Mouse (Mus musculus): ENCODE data around the gene Gast. TPM values are rescaled to one million over a fixed set of nuclear protein-coding genes. Genes with fewer than 3 reads are reported as not detected.
A peak's percentile ranks its signal among the peaks of the same experiment; 100 is the strongest.
"Not testable (repeated sequence)": the region's sequence is repeated elsewhere in the genome, so short reads cannot be mapped to it uniquely, and the experiment has no call there.

Gast gene
- polyA plus RNA-seq, 1 experiment from 2014 or later: not detected

DNA sequence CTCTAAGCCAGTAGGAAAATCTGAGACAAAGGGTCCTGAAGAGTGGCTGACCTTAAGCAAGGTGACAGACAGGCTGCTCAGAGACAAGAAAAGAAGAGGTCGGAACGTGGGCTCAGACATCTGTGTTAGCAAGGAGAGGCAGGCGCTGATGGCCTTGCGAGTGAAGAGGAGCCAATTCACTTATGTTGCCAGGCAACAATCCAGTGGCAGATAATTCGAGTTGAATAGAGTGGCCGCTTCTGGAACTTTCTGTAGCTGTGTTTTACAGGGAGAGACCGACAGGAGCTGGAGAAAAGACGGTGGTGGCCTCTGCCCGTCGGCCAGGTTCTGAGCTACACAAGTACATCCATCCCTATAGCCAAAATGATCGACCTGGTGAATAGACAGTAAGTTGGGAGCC is 6.9 kb upstream of the Gast start:
- H3K4me3 ChIP-seq (ENCODE audit: low read depth, low read length): no peak overlapping the region
- no peaks in the 10 kb centered on the region for H3K27me3 ChIP-seq (ENCODE audit: insufficient read depth, low read length)
- no peak for DNase-seq
- H3K4me2 ChIP-seq: no peak overlapping the region
- no peak overlapping the region for H3K9ac ChIP-seq
- no peak overlapping the region for H3K27ac ChIP-seq (ENCODE audit: low read depth)
- TF ChIP-seq CTCF (IDR thresholded peaks at IDR 0.05; ENCODE audit: low read depth): no peak
- no peaks in the 10 kb centered on the region for H3K9me3 ChIP-seq (ENCODE audit: low read depth, low read length)
- no peaks in the 10 kb centered on the region for H3K4me1 ChIP-seq (ENCODE audit: insufficient read depth)
- peaks cover 6% of the 10 kb centered on the region for H3K36me3 ChIP-seq (ENCODE audit: insufficient read depth)
- no peak for ATAC-seq (ENCODE audit: insufficient read depth)
- WGBS: 51% methylated on average over 11 of the region's 11 CpGs

DNA sequence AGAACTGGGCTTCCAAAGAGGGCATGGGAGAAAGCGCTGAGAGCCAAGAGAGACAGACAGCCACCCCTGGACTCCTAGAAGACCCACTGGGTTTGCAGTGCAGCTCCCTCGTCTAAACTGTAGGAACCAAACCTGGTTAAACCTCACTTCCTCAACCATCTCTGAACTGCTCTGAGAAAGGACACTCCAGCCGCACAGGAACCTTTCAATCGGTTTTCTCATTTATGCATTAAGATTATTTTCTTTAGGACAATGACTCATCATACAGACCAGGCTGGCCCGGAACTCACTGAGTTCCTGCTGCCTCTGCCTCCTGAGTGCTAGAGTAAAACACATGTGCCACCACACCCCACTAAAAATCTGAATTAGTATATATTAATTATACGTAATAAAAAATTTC is 6.4 kb upstream of the Gast start:
- Histone ChIP-seq H3K36me3 (ENCODE audit: insufficient read depth) (peaks cover 2% of the 10 kb centered on the region), H3K4me2 (no peak overlapping the region), H3K9ac (no peak overlapping the region), H3K4me3 (ENCODE audit: low read depth, low read length) (no peak overlapping the region), H3K9me3 (ENCODE audit: low read depth, low read length) (no peaks in the 10 kb centered on the region), H3K4me1 (ENCODE audit: insufficient read depth) (no peaks in the 10 kb centered on the region), H3K27ac (ENCODE audit: low read depth) (no peak overlapping the region), H3K27me3 (ENCODE audit: insufficient read depth, low read length) (no peaks in the 10 kb centered on the region)
- no peak for TF ChIP-seq CTCF (IDR thresholded peaks at IDR 0.05; ENCODE audit: low read depth)
- DNase-seq: no peak
- ATAC-seq (ENCODE audit: insufficient read depth): no peak
- WGBS: 76% methylated on average over 6 of the region's 6 CpGs

GRCm38 (mm10) chr11:100330235-100330634 is 4.0 kb upstream of the Gast start:
- Histone ChIP-seq H3K9ac (no peak overlapping the region), H3K36me3 (ENCODE audit: insufficient read depth) (no peaks in the 10 kb centered on the region), H3K4me3 (ENCODE audit: low read depth, low read length) (no peak overlapping the region), H3K27ac (ENCODE audit: low read depth) (no peak overlapping the region), H3K27me3 (ENCODE audit: insufficient read depth, low read length) (no peaks in the 10 kb centered on the region), H3K4me2 (no peak overlapping the region), H3K9me3 (ENCODE audit: low read depth, low read length) (no peaks in the 10 kb centered on the region), H3K4me1 (ENCODE audit: insufficient read depth) (no peaks in the 10 kb centered on the region)
- TF ChIP-seq CTCF (IDR thresholded peaks at IDR 0.05; ENCODE audit: low read depth): no peak
- 57% methylated on average over 16 of the region's 16 CpGs for WGBS
- no peak for ATAC-seq (ENCODE audit: insufficient read depth)
- no peak for DNase-seq

GRCm38 (mm10) chr11:100330816-100331375 is 3.3 kb upstream of the Gast start:
- H3K9ac ChIP-seq; H3K27me3 ChIP-seq (ENCODE audit: insufficient read depth, low read length); H3K36me3 ChIP-seq (ENCODE audit: insufficient read depth); H3K4me3 ChIP-seq (ENCODE audit: low read depth, low read length); H3K4me2 ChIP-seq; H3K9me3 ChIP-seq (ENCODE audit: low read depth, low read length); H3K27ac ChIP-seq (ENCODE audit: low read depth); H3K4me1 ChIP-seq (ENCODE audit: insufficient read depth): not testable (repeated sequence)
- WGBS: 44% methylated on average over 8 of the region's 8 CpGs
- ATAC-seq (ENCODE audit: insufficient read depth) (0 out of 2 replicates have a peak, but pooled peaks have one; percentile 7), DNase-seq (peak; percentile 12)

GRCm38 (mm10) chr11:100332766-100333515 is 1.3 kb upstream of the Gast start:
- Histone ChIP-seq H3K4me2 (no peak overlapping the region), H3K4me1 (ENCODE audit: insufficient read depth) (no peaks in the 10 kb centered on the region), H3K36me3 (ENCODE audit: insufficient read depth) (no peaks in the 10 kb centered on the region), H3K27me3 (ENCODE audit: insufficient read depth, low read length) (no peaks in the 10 kb centered on the region), H3K4me3 (ENCODE audit: low read depth, low read length) (no peak overlapping the region), H3K27ac (ENCODE audit: low read depth) (no peak overlapping the region), H3K9me3 (ENCODE audit: low read depth, low read length) (no peaks in the 10 kb centered on the region), H3K9ac (no peak overlapping the region)
- 53% methylated on average over 9 of the region's 9 CpGs for WGBS
- TF ChIP-seq CTCF (IDR thresholded peaks at IDR 0.05; ENCODE audit: low read depth): no peak
- ATAC-seq (ENCODE audit: insufficient read depth) (no peak), DNase-seq (no peak)

DNA sequence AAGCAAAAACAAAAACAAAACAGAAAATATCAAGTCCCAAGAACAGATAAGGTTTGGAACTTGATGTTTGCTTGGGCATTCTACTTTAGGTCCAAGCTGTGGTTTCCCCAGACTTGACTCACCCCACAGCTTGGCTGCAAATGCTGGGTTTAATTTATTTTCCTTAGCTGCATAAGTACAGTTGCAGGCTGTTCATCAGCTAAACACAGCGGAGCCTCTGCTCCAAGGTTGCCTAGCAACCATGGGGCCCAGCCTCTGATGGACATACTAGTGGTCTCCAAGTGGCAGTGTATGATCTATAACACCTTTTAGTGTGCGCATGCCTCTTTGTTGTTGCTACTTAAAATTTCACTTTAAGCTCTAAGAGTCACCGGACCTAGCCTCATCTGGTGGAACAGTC is 1.5 kb downstream of the Gast start:
- TF ChIP-seq CTCF (IDR thresholded peaks at IDR 0.05; ENCODE audit: low read depth): no peak
- WGBS: 25% methylated on average over 3 of the region's 3 CpGs
- H3K9ac ChIP-seq: no peak overlapping the region
- no peaks in the 10 kb centered on the region for H3K36me3 ChIP-seq (ENCODE audit: insufficient read depth)
- H3K27me3 ChIP-seq (ENCODE audit: insufficient read depth, low read length): no peaks in the 10 kb centered on the region
- H3K4me1 ChIP-seq (ENCODE audit: insufficient read depth): no peaks in the 10 kb centered on the region
- peak; percentile 73 for DNase-seq
- no peaks in the 10 kb centered on the region for H3K9me3 ChIP-seq (ENCODE audit: low read depth, low read length)
- no peak overlapping the region for H3K27ac ChIP-seq (ENCODE audit: low read depth)
- peak; percentile 68; the same call in 1 of the 2 replicates for ATAC-seq (ENCODE audit: insufficient read depth)
- no peak overlapping the region for H3K4me3 ChIP-seq (ENCODE audit: low read depth, low read length)
- H3K4me2 ChIP-seq: no peak overlapping the region

- 85% methylated on average over 10 of the region's 10 CpGs for WGBS
- H3K4me1 ChIP-seq (ENCODE audit: insufficient read depth): no peaks in the 10 kb centered on the region
- no peak overlapping the region for H3K9ac ChIP-seq
- no peak overlapping the region for H3K4me3 ChIP-seq (ENCODE audit: low read depth, low read length)
- no peak overlapping the region for H3K4me2 ChIP-seq
- H3K9me3 ChIP-seq (ENCODE audit: low read depth, low read length): no peaks in the 10 kb centered on the region
- H3K27me3 ChIP-seq (ENCODE audit: insufficient read depth, low read length): no peaks in the 10 kb centered on the region
- no peak overlapping the region for H3K27ac ChIP-seq (ENCODE audit: low read depth)
- DNase-seq (no peak), ATAC-seq (ENCODE audit: insufficient read depth) (no peak)
- no peak for TF ChIP-seq CTCF (IDR thresholded peaks at IDR 0.05; ENCODE audit: low read depth)
- no peaks in the 10 kb centered on the region for H3K36me3 ChIP-seq (ENCODE audit: insufficient read depth)
These were observed 10.1 kb downstream of the Gast start for GRCm38 (mm10) chr11:100344269-100344668.
